Mouse (Mus musculus) c-Kit-positive CD71-positive TER-119-positive erythroid progenitor cells, embryonic 14.5 days (primary cell): ENCODE measurements around the gene Mrps7.

ENCODE experiments used
- DNase-seq: peaks from one replicate; pipeline ENCODE4 v3.0.0-alpha.2; 2013; ENCODE audit warnings: low spot score

Mrps7 gene

DNA sequence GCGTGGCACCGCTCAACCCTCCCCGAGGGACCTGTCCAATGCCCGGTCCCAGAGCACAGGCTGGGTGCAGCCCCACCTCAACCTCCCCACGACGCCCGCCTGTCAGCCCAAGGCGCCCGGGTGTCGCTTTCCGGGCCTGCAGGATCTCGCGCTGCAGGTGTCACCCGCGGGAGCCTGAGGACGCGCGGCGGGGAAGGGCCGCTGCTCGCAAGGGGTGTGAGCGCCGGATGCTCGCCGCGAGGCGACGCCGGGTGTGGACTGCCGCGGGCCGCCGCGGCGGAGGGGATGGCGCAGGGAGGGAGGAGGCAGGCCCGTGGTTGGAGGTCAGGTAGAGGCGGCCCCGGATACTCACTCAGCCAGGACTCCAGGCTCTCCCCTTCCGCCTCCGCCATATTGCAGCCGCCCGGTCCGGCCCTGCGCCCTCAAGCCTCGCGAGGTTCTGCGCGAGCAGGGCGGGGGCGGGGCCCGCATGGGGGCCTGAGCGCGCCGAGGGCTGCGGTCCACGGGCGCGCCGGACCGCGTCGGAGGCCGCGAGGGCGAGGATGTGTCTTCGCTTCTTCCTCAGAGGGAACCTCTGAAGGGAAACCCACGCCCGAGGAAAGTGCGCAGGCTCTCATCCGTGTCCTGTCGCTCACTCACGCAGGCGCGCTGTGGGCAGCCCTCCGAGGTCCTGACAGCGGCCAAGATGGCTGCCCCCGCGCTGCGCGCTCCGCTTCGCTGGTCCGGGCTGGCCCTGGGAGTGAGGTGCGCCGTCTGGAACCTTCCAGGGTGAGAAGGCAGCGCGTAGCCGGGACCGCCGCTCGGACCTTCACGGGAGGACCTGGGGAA lies at the start of gene Mrps7, which contains the start of gene Gga3:
Gene Mrps7, plus strand, starts transcription at position 450 of the 828 bp plus-strand sequence.
Gene Gga3, minus strand, starts transcription at position 576 of the 828 bp plus-strand sequence.
- DNase-seq: peak; percentile 84

DNA sequence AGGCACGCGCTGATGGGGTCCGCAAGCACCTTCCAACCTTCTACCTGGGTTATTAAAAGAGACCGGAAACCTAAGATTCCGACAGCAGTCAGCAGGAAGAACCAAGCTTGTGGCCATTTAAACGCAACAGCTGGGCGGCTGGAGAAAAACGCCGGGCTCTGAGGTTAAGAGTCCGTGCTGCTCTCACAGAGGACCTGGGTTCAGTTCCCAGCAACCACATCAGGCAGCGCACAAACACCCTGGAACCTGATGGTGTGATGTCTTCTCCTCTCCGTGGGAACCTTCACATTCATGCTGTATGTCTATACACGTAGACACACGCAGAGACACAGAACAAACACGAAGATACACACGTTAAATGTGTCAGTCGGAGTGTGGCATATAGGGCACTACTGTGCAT lies 48.0 kb upstream of the Mrps7 start:
- DNase-seq: no peak

DNA sequence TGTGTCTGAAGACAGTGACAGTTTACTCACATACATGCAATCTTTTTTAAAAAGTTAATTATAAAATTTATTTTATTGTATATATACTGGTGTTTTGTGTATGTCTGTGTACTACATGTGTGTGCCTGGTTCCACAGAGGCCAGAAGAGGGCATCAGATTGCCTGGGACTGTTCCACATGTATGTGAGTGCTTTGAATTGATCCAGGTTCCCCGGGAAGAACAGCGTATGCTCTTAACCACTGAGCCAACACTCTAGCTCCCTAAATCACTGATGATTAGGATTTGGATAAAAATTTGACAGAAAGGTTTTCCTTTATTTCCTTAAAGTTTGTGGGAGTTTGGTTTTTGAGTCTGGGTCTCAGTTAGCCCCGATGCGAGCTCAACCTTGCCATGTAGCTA lies 40.3 kb upstream of the Mrps7 start:
- peak; percentile 40 for DNase-seq

DNA sequence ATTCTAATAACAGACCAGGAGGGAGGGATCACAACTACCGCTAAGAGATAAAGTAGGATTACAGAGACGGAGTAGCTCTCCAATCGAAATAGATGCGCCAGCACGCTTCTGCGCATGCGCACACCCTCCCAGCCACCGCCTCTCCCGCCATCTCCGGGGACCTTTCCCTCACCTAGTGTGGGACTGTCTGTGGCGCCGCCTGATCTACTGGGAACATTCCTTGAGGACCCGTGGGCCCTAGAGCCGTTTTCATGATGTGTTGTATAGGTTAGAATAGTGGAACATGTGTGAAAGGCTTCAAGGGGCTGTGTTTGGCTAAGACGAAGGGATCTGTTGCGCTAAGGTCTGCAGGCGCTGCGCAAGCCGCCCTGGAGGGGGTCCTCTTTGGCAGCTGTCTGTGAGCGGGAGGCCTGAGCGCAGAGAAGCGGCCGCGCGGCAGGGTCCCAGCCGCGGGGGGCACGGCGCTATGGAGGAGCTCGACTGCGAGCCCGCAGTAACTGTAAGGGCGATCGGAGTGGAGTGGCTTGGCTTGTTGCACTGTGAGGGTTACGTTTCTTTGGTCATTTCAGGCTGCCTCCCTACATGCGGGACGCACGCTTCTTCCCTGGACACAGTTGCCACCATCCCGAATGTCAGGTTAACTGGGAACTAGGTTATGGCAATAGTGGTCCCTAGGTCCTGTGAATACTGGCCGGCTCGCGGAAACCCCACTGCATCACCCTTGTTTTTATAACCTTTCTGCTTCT lies 39.5 kb upstream of the Mrps7 start, which contains the start of gene Nup85:
Gene Nup85, plus strand, starts transcription at position 371 of the 746 bp plus-strand sequence.
- DNase-seq: peak; percentile 98

DNA sequence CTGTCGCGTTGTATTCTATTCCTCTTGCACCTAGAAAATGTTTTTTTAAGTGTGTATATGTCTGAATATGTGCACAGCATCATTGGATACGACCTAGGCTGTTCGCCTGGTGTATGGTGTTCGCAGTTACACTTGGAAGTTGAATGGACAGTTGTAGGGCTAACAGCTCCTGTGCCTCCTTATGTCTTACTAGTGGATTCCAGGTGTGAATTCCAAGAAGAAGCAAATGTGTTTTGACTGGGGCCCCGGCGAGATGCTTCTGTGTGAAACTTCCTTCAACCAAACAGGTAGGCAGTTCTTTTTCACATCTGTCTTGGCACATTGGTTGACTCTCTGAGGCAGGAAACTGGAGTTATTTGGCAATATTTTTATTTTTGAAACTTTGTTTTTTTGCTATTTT lies 38.8 kb upstream of the Mrps7 start:
- DNase-seq: peak; percentile 16

DNA sequence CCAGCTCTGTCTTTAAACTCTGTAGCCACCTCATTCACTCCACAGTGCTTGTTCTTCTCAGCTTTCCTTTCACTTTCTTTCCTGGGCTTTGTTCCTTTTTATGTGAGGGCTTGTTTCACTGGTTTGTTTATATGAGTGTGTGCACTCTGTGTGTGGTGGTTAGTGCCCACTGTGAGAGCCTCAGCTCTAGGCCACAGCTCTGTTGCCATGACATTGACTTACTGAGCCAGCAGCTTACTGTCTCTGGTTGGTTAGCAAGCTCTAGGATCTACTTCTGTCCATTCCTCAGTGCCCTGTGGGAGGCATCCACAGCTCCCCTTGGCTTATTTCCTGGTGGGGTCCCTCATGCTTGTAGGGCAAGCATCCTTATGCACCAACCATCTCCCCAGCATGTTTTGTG lies 24.6 kb upstream of the Mrps7 start:
- DNase-seq: no peak

DNA sequence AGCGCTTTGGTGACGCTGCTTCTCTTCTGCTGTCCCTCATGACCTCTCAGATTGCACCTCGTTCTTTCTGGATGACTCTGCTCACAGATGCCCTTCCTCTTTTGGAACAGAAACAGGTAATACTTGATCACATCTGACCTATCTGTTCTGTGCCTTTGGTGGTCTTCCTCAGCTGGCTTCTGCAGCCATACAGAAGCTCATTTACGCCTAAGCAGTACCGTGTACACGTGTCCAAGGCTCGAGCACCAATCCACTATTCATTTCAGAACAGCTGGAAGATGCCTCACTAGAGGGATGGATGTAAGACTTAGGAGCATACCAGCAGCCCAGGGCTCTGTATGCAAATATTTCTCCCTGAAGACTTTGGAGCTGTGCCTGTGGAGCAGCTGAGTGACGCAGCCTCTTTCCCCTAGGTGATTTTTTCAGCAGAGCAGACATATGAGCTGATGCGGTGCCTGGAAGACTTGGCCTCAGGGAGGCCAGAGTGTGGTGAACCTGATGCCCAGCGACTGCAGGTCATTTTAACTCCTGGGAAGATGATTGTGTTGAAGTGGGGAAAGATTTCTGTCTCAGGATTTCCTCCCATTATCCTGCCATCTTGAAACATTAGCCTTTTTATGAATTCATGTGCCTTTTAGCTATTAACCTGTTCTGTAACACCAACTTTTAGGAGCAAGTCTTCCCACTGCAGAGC lies 20.7 kb upstream of the Mrps7 start:
- no peak for DNase-seq

DNA sequence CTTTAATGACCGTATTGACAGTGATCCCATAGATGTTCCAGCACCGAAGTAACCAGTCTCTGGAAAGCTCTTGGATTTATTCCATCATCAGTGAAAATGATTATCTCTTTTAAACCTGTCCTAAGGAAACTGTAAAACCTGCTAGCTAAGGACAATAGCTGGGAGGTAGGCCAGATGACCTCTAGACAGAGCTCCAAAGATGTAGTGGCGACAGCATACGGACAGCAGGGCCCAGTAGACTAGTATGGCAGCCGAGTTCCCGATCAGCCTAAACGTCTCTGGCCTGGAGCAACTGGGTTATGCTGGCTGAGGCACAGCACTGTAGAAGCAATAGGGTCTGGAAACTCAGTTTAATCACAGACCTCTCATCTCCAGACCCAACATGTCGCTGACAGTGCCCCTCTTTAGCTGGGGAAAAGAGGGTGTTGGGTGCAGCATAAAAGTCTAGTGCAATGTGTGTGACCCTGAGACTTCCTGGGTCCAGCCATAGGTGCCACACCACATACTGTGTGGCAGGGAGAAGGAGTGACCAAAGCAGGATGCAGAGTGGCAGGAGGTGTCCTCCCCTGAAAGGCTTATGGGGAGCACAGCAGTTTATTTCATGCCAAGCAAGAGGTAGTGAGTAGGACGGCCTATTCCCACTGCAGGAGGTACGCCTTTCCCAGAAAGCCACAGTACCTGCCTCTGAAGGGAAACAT lies 19.2 kb upstream of the Mrps7 start:
- DNase-seq: no peak

DNA sequence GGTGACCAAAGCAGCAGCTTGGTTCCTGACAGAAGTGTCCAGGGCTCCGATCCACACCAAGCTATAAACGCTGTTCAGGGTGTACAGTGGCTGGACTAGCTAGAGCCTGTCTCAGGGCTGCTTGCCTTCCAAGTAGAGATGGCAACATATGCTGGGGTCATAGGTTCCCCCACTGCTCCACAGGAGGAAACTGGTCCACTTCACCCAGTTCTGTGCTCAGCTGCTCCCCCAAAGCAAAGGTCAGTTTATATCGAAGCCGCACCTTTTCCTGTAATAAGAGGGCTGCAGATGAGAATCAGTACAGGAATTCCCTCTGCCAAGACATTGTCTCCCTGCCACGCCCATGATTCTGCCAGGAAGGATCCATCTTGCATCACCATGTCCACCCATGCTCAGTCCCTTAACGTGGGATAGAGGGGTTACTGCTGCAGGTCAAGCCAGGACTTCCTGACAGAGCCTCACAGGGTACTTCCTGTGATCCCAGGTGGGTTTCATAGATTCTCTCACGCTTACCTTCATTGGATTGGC lies 18.1 kb upstream of the Mrps7 start:
- DNase-seq: no peak

DNA sequence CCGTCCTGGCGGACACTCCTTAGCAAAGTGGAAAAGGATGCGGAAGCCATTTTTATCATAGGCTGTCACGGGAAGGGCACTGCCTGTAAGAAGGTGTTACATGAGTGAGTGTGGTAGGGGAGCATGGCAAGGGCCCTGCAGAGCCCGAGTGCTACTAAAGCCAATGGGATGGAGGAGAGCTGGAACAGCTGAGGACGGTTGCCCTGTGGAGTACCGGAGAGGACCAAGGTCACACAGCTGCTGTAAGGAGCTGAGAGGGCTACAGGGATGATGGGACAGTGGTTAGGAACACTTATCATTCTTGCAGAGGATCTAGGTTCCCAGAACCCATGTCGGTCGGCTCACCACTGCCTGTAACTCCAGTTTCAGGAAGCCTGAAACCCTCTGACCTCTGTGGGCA lies 17.3 kb upstream of the Mrps7 start:
- no peak for DNase-seq

DNA sequence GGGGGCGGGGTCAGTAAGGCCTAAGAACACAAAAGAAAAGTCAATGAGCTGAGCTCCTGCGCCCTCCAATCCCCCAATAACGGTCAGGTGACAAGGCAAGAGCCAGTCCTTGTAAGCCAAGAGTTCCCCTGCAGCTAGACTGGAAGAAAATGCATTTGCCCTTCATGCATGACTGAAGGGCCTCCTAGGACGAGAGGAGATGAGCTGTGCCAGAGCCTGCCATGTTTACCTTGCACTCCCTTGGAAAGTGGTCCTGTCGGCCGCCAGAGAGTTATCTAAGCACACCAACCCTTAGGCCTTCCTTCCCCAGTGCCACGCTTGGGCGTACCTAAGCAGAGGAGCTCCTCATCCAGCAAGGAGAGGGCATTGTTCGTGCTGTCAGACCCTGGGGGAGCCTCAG lies 15.7 kb upstream of the Mrps7 start:
- no peak for DNase-seq

DNA sequence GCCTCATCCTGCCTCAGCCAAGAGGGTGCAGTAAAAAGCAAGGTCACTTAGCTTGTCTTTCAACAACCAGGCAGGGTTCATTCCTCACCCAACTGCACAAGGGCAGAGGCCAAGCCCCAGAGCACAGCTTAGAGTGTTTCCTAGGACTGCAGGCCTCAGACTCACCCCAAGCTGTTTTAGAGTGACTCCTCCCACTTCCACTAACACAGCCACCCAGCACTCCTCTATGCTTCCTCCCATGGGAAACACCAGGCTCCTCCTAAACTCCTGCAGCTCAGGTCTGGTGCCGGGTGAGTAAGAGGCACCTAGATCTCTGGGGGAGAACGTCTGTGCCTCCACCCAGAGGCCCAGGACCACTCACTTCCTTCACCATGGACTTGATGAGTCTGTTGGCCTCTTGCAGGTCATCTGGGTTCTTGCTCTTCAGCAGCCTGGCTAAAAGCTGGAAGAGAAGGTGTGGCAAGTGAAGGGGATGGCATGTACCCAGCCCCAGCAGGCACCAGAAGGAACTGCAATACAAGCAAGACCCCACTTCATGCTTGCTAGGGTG lies 13.1 kb upstream of the Mrps7 start:
- DNase-seq: no peak

DNA sequence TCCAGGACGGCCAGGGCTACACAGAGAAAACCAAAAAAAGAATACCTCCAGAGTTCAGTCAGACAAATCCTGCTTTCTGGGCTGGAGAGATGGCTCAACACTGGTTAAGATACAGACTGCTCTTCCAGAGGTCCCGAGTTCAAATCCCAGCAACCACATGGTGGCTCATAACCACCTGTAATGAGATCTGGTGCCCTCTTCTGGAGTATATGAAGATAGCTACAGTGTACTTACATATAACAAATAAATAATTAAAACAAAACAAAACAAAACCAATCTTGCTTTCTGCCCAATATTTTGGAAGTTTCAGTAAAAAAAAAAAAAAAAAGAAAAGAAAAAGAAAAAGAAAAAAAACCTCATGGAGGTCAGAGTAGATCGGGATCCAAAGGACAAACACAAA lies 8.5 kb upstream of the Mrps7 start:
- DNase-seq: no peak

DNA sequence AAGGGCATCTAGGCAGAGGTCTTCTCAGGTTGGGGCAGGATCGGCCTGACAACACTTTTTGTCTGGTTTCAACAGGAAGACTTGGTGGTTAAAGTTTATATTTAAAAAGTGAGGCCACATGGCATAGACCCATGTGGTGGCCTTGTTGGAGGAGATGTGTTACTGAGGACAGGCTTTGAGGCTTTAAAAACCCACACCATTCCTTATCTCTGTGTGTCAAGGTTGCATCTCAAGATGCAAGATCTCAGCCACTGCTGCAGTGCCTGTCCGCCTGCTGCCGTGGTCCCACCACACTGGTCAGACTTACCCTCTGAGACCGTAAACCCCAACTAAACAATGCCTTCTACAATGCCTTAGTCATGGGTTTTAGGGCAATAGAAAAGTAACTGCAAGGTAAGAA lies 5.4 kb upstream of the Mrps7 start:
- DNase-seq: no peak

DNA sequence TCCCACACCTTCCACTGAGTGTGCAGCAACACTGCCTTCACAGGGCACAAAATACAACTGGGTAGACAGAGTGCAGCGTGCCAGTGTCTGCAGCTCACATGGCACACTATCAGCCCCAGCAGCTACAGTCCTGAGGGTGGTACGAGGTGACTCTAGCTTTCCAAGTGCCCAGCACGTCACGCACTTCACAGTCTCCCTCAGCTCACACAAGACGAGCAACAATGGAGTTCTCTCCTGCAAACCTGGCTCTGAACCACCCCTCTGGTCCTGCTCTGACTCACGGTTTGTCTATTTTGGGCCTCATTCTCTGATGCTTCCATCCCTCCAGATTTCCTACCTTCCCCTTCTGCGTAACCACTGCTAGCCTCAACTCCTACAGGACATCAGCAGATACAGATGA lies 4.0 kb upstream of the Mrps7 start:
- no peak for DNase-seq

DNA sequence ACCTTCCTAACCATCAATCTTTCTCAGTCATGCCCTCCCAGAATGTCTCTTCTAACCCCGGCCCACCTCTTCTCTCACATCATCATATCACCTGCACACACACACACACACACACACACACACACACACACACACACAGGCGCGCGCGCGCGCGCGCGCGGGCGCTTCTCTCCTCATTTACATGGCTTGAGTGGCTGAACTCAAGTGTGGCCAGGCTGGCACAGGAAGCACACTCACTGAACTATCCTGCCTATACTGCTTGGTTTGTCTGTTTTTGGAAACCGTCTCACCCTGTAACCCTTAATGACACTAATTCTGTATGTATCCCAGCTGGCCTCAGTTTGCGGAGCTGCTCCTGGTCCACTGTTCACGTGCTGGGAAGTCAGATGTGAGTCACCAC lies 3.0 kb upstream of the Mrps7 start:
- no peak for DNase-seq

DNA sequence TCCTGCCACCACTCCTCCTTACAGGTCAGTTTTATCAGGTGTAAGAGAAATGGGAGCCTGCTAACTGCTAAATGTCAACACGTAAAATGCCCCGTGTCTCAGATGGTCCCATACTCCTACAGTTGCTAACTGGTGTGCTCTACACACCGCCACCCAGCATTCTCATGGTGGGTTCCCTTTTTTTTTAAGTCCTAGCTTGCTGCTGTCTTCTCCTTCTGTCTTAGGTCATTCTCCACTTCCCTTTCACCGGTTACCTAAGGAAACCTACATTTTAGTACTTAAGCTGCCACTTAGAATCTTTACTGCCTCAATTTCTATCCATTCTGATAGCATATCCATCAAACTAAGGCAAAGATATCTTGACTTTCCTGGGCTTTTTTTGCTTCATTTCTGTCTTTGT lies 2.6 kb upstream of the Mrps7 start:
- no peak for DNase-seq

DNA sequence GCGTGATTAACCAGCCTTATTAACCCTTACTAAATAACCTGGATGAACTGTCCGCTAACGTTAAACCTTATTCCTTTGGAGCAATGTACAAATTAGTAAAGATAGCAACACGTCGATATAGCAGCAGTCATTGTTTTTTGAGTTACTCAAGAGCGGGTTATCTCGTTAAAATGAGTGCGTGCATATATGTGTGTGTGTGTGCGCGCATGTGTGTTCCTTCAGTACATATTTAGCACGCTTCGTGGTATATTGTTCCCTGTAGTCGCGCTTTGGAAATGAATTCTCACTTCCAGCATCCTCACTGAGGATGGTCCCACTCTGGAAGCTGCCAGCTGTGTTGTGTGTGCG lies 623 bp upstream of the Mrps7 start:
- DNase-seq: peak; percentile 33

DNA sequence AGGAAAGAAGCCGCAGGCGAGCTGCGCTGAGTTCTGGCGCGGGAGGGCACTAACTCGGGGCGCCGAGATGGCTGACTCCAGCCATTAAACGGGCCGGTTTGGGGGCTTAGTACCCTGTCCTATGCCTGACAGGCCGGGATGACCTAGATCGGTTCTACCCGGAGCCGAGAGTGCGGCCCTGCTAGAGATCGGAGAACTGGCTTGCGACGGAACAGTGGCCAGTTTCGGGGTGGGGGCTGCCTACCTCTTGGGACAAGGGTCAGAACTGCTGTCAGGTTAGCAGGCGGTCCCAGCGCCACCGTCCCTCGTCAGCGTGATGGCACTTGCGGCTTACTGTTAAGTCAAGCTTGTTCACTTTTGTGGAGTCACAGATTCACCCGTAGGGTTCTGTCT lies 575 bp downstream of the Mrps7 start:
- peak; percentile 26 for DNase-seq

DNA sequence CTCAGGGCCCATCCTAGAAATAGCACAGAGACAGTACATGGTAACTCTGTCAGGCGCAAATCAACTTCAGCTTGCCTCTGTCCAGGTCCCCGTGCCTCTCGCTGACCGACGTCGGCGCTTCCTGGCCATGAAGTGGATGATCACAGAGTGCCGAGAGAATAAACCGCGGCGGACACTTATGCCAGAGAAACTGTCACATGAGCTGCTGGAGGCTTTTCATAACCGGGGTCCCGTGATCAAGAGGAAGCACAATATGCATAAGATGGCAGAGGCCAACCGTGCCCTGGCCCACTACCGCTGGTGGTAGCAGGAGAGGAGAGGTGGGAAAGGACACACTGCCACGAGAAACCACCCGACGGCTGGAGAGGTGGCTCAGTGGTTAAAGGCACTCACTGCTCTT lies 3.0 kb downstream of the Mrps7 start:
- no peak for DNase-seq
